Mouse (Mus musculus): ENCODE data around the gene Nek5.

Gene Nek5

GRCm38 (mm10) chr8:22089226-22089625, 35.6 kb downstream of the Nek5 start:
- no peak for ATAC-seq (ENCODE audit: low TSS enrichment)

- no peak for ATAC-seq (ENCODE audit: low TSS enrichment)
Measured at GRCm38 (mm10) chr8:22079313-22080007, 45.4 kb downstream of the Nek5 start.

- ATAC-seq (ENCODE audit: low TSS enrichment), result no peak
Measured at GRCm38 (mm10) chr8:22061126-22061525, 63.7 kb downstream of the Nek5 start.

- peak; percentile 100 for ATAC-seq (ENCODE audit: low TSS enrichment)
Measured at GRCm38 (mm10) chr8:22060446-22060889, 64.4 kb downstream of the Nek5 start, which contains the start of gene Alg11. Alg11 (plus strand) TSS chr8:22060721.

GRCm38 (mm10) chr8:22059821-22060445, 64.9 kb downstream of the Nek5 start, which contains the start of gene Atp7b:
Atp7b (minus strand) TSS chr8:22060305.
- ATAC-seq (ENCODE audit: low TSS enrichment), result peak; percentile 64

- no peak for ATAC-seq (ENCODE audit: low TSS enrichment)
Measured at GRCm38 (mm10) chr8:22059153-22059738, 65.6 kb downstream of the Nek5 start.

- no peak for ATAC-seq (ENCODE audit: low TSS enrichment)
Measured at GRCm38 (mm10) chr8:22058368-22058767, 66.5 kb downstream of the Nek5 start.

- ATAC-seq (ENCODE audit: low TSS enrichment), result no peak
Measured at GRCm38 (mm10) chr8:22056850-22057249, 68.0 kb downstream of the Nek5 start.

- no peak for ATAC-seq (ENCODE audit: low TSS enrichment)
Measured at GRCm38 (mm10) chr8:22055492-22055877, 69.4 kb downstream of the Nek5 start.

- no peak for ATAC-seq (ENCODE audit: low TSS enrichment)
Measured at GRCm38 (mm10) chr8:22054674-22055491, 70.0 kb downstream of the Nek5 start.

- ATAC-seq (ENCODE audit: low TSS enrichment), result peak; percentile 77
Measured at GRCm38 (mm10) chr8:22047699-22048464, 77.0 kb downstream of the Nek5 start.

- no peak for ATAC-seq (ENCODE audit: low TSS enrichment)
Measured at GRCm38 (mm10) chr8:22043706-22044105, 81.1 kb downstream of the Nek5 start.

GRCm38 (mm10) chr8:22042515-22042914, 82.3 kb downstream of the Nek5 start:
- no peak for ATAC-seq (ENCODE audit: low TSS enrichment)

GRCm38 (mm10) chr8:22040153-22040509, 84.7 kb downstream of the Nek5 start:
- ATAC-seq (ENCODE audit: low TSS enrichment), result no peak

- no peak for ATAC-seq (ENCODE audit: low TSS enrichment)
Measured at GRCm38 (mm10) chr8:22039468-22040152, 85.2 kb downstream of the Nek5 start.

- ATAC-seq (ENCODE audit: low TSS enrichment), result no peak
Measured at GRCm38 (mm10) chr8:22037022-22037421, 87.8 kb downstream of the Nek5 start.

- ATAC-seq (ENCODE audit: low TSS enrichment), result no peak
Measured at GRCm38 (mm10) chr8:22036137-22036536, 88.7 kb downstream of the Nek5 start.

GRCm38 (mm10) chr8:22030990-22031389, 93.9 kb downstream of the Nek5 start:
- no peak for ATAC-seq (ENCODE audit: low TSS enrichment)

GRCm38 (mm10) chr8:22028973-22029372, 95.9 kb downstream of the Nek5 start:
- no peak for ATAC-seq (ENCODE audit: low TSS enrichment)

GRCm38 (mm10) chr8:22025241-22025640, 99.6 kb downstream of the Nek5 start:
- no peak for ATAC-seq (ENCODE audit: low TSS enrichment)
